Mouse (Mus musculus): ENCODE data around the gene Mrgprh. TPM values are rescaled to one million over a fixed set of nuclear protein-coding genes. Genes with fewer than 3 reads are reported as not detected.

Gene Mrgprh
- polyA plus RNA-seq, 1 experiment from 2014 or later, result not detected

- H3K9me3 ChIP-seq (replicated peaks; ENCODE audit: control insufficient read depth, low read length, poor library complexity, severe bottlenecking), result no peaks in the 10 kb centered on the region
- no peak overlapping the region for H3K4me3 ChIP-seq (ENCODE audit: low read depth, low read length)
- no peak overlapping the region for H3K4me2 ChIP-seq (ENCODE audit: low read length)
- H3K4me1 ChIP-seq (ENCODE audit: control insufficient read depth, insufficient read depth, low read length), result no peaks in the 10 kb centered on the region
- no peak for ATAC-seq
- 15% methylated on average over 11 of the region's 12 CpGs for WGBS
- no peaks in the 10 kb centered on the region for H3K27me3 ChIP-seq (ENCODE audit: control insufficient read depth, insufficient read depth, low read depth, low read length)
- no peak overlapping the region for H3K9ac ChIP-seq (ENCODE audit: low read depth, low read length)
- 0 out of 2 replicates have a peak, but pooled peaks cover 4% of the 10 kb centered on the region for H3K36me3 ChIP-seq (ENCODE audit: control insufficient read depth, insufficient read depth, low read length)
- H3K27ac ChIP-seq (ENCODE audit: low read length), result no peak overlapping the region
These were observed 27.8 kb downstream of the Mrgprh start for GRCm38 (mm10) chr17:12903372-12904333.

GRCm38 (mm10) chr17:12904349-12904748 is 28.5 kb downstream of the Mrgprh start:
- H3K9ac ChIP-seq (ENCODE audit: low read depth, low read length), result no peak overlapping the region
- H3K4me3 ChIP-seq (ENCODE audit: low read depth, low read length), result no peak overlapping the region
- no peak overlapping the region for H3K4me2 ChIP-seq (ENCODE audit: low read length)
- no peaks in the 10 kb centered on the region for H3K4me1 ChIP-seq (ENCODE audit: control insufficient read depth, insufficient read depth, low read length)
- WGBS, result 68% methylated on average over 1 of the region's 1 CpGs
- ATAC-seq, result no peak
- no peak overlapping the region for H3K27ac ChIP-seq (ENCODE audit: low read length)
- no peaks in the 10 kb centered on the region for H3K27me3 ChIP-seq (ENCODE audit: control insufficient read depth, insufficient read depth, low read depth, low read length)
- H3K9me3 ChIP-seq (replicated peaks; ENCODE audit: control insufficient read depth, low read length, poor library complexity, severe bottlenecking), result no peaks in the 10 kb centered on the region
- H3K36me3 ChIP-seq (ENCODE audit: control insufficient read depth, insufficient read depth, low read length), result 0 out of 2 replicates have a peak, but pooled peaks cover 4% of the 10 kb centered on the region

DNA sequence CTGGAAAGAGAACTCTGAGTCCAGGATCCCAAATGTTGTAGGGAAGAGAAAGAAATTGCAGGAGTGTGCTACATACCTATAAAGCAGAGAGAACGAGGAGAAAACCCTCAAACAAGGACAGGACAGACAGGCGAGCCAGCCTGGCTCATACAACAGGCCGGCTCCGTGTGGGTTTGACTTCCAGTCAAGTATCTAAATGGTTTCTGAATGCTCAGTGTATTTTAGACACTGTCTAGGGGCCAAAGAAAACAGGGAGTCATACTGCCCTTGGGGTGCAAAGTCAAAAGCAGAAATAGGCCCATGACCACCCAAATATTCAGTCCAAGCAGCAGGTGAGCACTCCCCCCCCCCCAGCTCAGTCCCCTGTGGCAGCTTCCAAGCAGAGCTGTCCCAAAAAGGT is 30.0 kb downstream of the Mrgprh start:
- no peak overlapping the region for H3K27ac ChIP-seq (ENCODE audit: low read length)
- no peaks in the 10 kb centered on the region for H3K27me3 ChIP-seq (ENCODE audit: control insufficient read depth, insufficient read depth, low read depth, low read length)
- no peak overlapping the region for H3K4me3 ChIP-seq (ENCODE audit: low read depth, low read length)
- H3K4me2 ChIP-seq (ENCODE audit: low read length), result no peak overlapping the region
- H3K9ac ChIP-seq (ENCODE audit: low read depth, low read length), result no peak overlapping the region
- H3K9me3 ChIP-seq (replicated peaks; ENCODE audit: control insufficient read depth, low read length, poor library complexity, severe bottlenecking), result no peaks in the 10 kb centered on the region
- no peaks in the 10 kb centered on the region for H3K4me1 ChIP-seq (ENCODE audit: control insufficient read depth, insufficient read depth, low read length)
- 92% methylated on average over 4 of the region's 4 CpGs for WGBS
- ATAC-seq, result no peak
- 0 out of 2 replicates have a peak, but pooled peaks cover 6% of the 10 kb centered on the region for H3K36me3 ChIP-seq (ENCODE audit: control insufficient read depth, insufficient read depth, low read length)

DNA sequence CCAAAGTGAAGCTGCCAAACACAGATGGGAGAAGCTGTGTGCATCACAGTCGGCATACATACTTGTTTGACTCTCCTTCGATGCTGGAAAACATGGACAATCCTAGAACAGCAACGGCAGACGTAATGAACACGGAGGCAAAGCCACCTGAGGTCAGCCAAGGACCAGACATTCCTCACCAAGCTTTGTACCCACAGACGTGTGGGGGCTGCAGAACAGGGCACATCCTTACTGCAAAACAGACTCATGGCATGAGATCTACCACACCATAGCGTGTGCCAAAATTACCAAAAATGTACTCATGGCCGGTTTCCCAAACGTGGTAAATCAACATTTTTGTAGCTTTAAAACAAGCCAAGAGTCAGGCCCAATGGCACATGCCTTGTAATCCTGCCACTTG is 30.6 kb downstream of the Mrgprh start:
- no peaks in the 10 kb centered on the region for H3K4me1 ChIP-seq (ENCODE audit: control insufficient read depth, insufficient read depth, low read length)
- no peaks in the 10 kb centered on the region for H3K9me3 ChIP-seq (replicated peaks; ENCODE audit: control insufficient read depth, low read length, poor library complexity, severe bottlenecking)
- no peaks in the 10 kb centered on the region for H3K27me3 ChIP-seq (ENCODE audit: control insufficient read depth, insufficient read depth, low read depth, low read length)
- WGBS, result 94% methylated on average over 9 of the region's 9 CpGs
- H3K9ac ChIP-seq (ENCODE audit: low read depth, low read length), result no peak overlapping the region
- H3K36me3 ChIP-seq (ENCODE audit: control insufficient read depth, insufficient read depth, low read length), result 0 out of 2 replicates have a peak, but pooled peaks cover 7% of the 10 kb centered on the region
- no peak overlapping the region for H3K4me2 ChIP-seq (ENCODE audit: low read length)
- ATAC-seq, result no peak
- H3K4me3 ChIP-seq (ENCODE audit: low read depth, low read length), result no peak overlapping the region
- H3K27ac ChIP-seq (ENCODE audit: low read length), result no peak overlapping the region

GRCm38 (mm10) chr17:12909361-12910280 is 33.8 kb downstream of the Mrgprh start, which contains the start of gene Pnldc1:
TSS of gene Pnldc1 (minus strand) at chr17:12910230.
- Histone ChIP-seq H3K27me3 (ENCODE audit: control insufficient read depth, insufficient read depth, low read depth, low read length) (no peaks in the 10 kb centered on the region), H3K9ac (ENCODE audit: low read depth, low read length) (no peak within 1 kb of the TSS), H3K9me3 (replicated peaks; ENCODE audit: control insufficient read depth, low read length, poor library complexity, severe bottlenecking) (no peaks in the 10 kb centered on the region), H3K4me1 (ENCODE audit: control insufficient read depth, insufficient read depth, low read length) (no peaks in the 10 kb centered on the region; the same call in 1 of the 2 replicates), H3K4me3 (ENCODE audit: low read depth, low read length) (no peak within 1 kb of the TSS), H3K36me3 (ENCODE audit: control insufficient read depth, insufficient read depth, low read length) (peaks cover 19% of the 10 kb centered on the region), H3K27ac (ENCODE audit: low read length) (no peak within 1 kb of the TSS), H3K4me2 (ENCODE audit: low read length) (no peak within 1 kb of the TSS)
- ATAC-seq, result no peak
- WGBS, result 85% methylated on average over 35 of the region's 35 CpGs

GRCm38 (mm10) chr17:12910391-12910790 is 34.6 kb downstream of the Mrgprh start:
- Histone ChIP-seq H3K27ac (ENCODE audit: low read length) (no peak overlapping the region), H3K9me3 (replicated peaks; ENCODE audit: control insufficient read depth, low read length, poor library complexity, severe bottlenecking) (no peaks in the 10 kb centered on the region), H3K4me1 (ENCODE audit: control insufficient read depth, insufficient read depth, low read length) (peaks cover 8% of the 10 kb centered on the region), H3K27me3 (ENCODE audit: control insufficient read depth, insufficient read depth, low read depth, low read length) (no peaks in the 10 kb centered on the region), H3K9ac (ENCODE audit: low read depth, low read length) (no peak overlapping the region), H3K4me3 (ENCODE audit: low read depth, low read length) (no peak overlapping the region), H3K4me2 (ENCODE audit: low read length) (no peak overlapping the region), H3K36me3 (ENCODE audit: control insufficient read depth, insufficient read depth, low read length) (peaks cover 19% of the 10 kb centered on the region)
- WGBS, result 88% methylated on average over 8 of the region's 8 CpGs
- ATAC-seq, result no peak

GRCm38 (mm10) chr17:12915488-12915880 is 39.6 kb downstream of the Mrgprh start, which contains the start of gene Tcp1:
TSS of gene Tcp1 (plus strand) at chr17:12915701.
- H3K4me2 ChIP-seq (ENCODE audit: low read length), result peak within 1 kb of the TSS; percentile 91
- WGBS, result 2% methylated on average over 18 of the region's 18 CpGs
- peak; percentile 12 for ATAC-seq
- H3K4me3 ChIP-seq (ENCODE audit: low read depth, low read length), result peak within 1 kb of the TSS; percentile 67
- H3K4me1 ChIP-seq (ENCODE audit: control insufficient read depth, insufficient read depth, low read length), result peaks cover 16% of the 10 kb centered on the region
- H3K27me3 ChIP-seq (ENCODE audit: control insufficient read depth, insufficient read depth, low read depth, low read length), result no peaks in the 10 kb centered on the region
- H3K36me3 ChIP-seq (ENCODE audit: control insufficient read depth, insufficient read depth, low read length), result peaks cover 33% of the 10 kb centered on the region
- peak within 1 kb of the TSS; percentile 84 for H3K9ac ChIP-seq (ENCODE audit: low read depth, low read length)
- peak within 1 kb of the TSS; percentile 82 for H3K27ac ChIP-seq (ENCODE audit: low read length)
- no peaks in the 10 kb centered on the region for H3K9me3 ChIP-seq (replicated peaks; ENCODE audit: control insufficient read depth, low read length, poor library complexity, severe bottlenecking)

DNA sequence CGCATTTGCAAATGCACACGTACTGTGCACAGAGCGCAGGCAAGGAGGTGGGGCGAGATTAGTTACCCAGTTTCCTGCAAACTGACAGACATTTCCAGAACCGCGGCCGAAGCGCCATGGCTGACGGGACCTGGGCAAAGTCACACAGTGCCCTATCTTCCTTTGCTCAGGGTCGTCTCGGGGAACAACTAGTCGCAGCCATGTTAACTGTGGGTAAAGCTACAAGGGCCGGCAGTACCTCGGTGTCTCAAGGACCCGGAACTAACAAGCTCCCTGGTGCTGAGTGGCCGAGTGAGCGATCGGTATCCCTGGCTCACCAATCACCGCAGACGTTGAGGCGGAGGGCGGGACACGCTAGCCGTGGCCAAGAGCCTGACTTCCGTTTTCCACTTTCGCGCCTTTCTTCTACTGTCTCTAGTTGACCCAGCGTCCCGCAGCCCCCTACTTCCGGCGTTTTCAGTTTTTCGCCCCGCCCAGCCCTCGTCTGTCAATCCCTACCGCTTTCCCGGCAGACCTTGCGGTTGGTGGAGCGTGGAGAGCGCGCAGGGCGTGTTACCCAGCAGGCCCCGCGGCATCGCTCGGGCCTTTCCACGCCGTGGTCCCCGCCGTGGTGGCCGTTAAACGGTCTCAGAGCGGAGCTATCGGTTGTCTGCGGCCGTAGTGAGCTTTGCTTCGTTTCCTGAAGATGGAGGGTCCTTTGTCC is 40.2 kb downstream of the Mrgprh start, which contains the start of gene Mrpl18:
Gene Mrpl18, minus strand, starts transcription at position 465 of the 703 bp plus-strand sequence.
- whole genome bisulfite sequencing, result under 1% methylated on average over 56 of the region's 56 CpGs
- peak; percentile 99 for ATAC-seq
- H3K36me3 ChIP-seq (ENCODE audit: control insufficient read depth, insufficient read depth, low read length), result peaks cover 34% of the 10 kb centered on the region

More for the DNA sequence above, 40.2 kb downstream of the Mrgprh start, which contains the start of gene Mrpl18:
- peaks cover 16% of the 10 kb centered on the region for H3K4me1 ChIP-seq (ENCODE audit: control insufficient read depth, insufficient read depth, low read length)
- H3K4me3 ChIP-seq (ENCODE audit: low read depth, low read length), result peak within 1 kb of the TSS; percentile 67
- peak within 1 kb of the TSS; percentile 82 for H3K27ac ChIP-seq (ENCODE audit: low read length)
- peak within 1 kb of the TSS; percentile 91 for H3K4me2 ChIP-seq (ENCODE audit: low read length)
- H3K27me3 ChIP-seq (ENCODE audit: control insufficient read depth, insufficient read depth, low read depth, low read length), result no peaks in the 10 kb centered on the region
- H3K9me3 ChIP-seq (replicated peaks; ENCODE audit: control insufficient read depth, low read length, poor library complexity, severe bottlenecking), result no peaks in the 10 kb centered on the region
- H3K9ac ChIP-seq (ENCODE audit: low read depth, low read length), result peak within 1 kb of the TSS; percentile 84
